Mouse (Mus musculus): Measurements from ENCODE around the gene Pde1b. TPM values are rescaled to one million over a fixed set of nuclear protein-coding genes. Genes with fewer than 3 reads are reported as not detected.

The Pde1b gene
- polyA plus RNA-seq, 1 experiment from 2014 or later: 44.9 TPM

GRCm38 (mm10) chr15:103485106-103485505, 17.7 kb upstream of the Pde1b start:
- Histone ChIP-seq H3K9me3 (no peaks in the 10 kb centered on the region), H3K36me3 (no peaks in the 10 kb centered on the region), H3K27me3 (ENCODE audit: insufficient read depth, poor library complexity, severe bottlenecking) (no peaks in the 10 kb centered on the region), H3K4me3 (no peak overlapping the region), H3K27ac (no peak overlapping the region), H3K4me1 (replicated peaks) (peaks cover 11% of the 10 kb centered on the region)
- DNase-seq (ENCODE audit: low spot score): no peak
- 61% methylated on average over 3 of the region's 3 CpGs for WGBS

GRCm38 (mm10) chr15:103486658-103487057, 16.2 kb upstream of the Pde1b start:
- WGBS: 74% methylated on average over 1 of the region's 1 CpGs
- Histone ChIP-seq H3K27me3 (ENCODE audit: insufficient read depth, poor library complexity, severe bottlenecking) (no peaks in the 10 kb centered on the region), H3K4me1 (replicated peaks) (peaks cover 11% of the 10 kb centered on the region), H3K27ac (no peak overlapping the region), H3K36me3 (no peaks in the 10 kb centered on the region), H3K4me3 (no peak overlapping the region), H3K9me3 (no peaks in the 10 kb centered on the region)
- DNase-seq (ENCODE audit: low spot score): no peak

GRCm38 (mm10) chr15:103488336-103488735, 14.5 kb upstream of the Pde1b start:
- 64% methylated on average over 4 of the region's 4 CpGs for WGBS
- Histone ChIP-seq H3K4me1 (replicated peaks) (peaks cover 15% of the 10 kb centered on the region), H3K36me3 (no peaks in the 10 kb centered on the region), H3K4me3 (no peak overlapping the region), H3K9me3 (no peaks in the 10 kb centered on the region), H3K27ac (no peak overlapping the region), H3K27me3 (ENCODE audit: insufficient read depth, poor library complexity, severe bottlenecking) (no peaks in the 10 kb centered on the region)
- no peak for DNase-seq (ENCODE audit: low spot score)

- WGBS: 78% methylated on average over 10 of the region's 10 CpGs
- Histone ChIP-seq H3K4me1 (replicated peaks) (peaks cover 28% of the 10 kb centered on the region), H3K27me3 (ENCODE audit: insufficient read depth, poor library complexity, severe bottlenecking) (peaks cover 20% of the 10 kb centered on the region), H3K4me3 (no peak overlapping the region), H3K36me3 (no peaks in the 10 kb centered on the region), H3K27ac (no peak overlapping the region), H3K9me3 (no peaks in the 10 kb centered on the region)
- no peak for DNase-seq (ENCODE audit: low spot score)
These were observed 6.4 kb upstream of the Pde1b start for GRCm38 (mm10) chr15:103496204-103497140.

- no peak overlapping the region for H3K4me3 ChIP-seq
- no peaks in the 10 kb centered on the region for H3K36me3 ChIP-seq
- no peak overlapping the region for H3K27ac ChIP-seq
- peaks cover 35% of the 10 kb centered on the region for H3K4me1 ChIP-seq (replicated peaks)
- H3K27me3 ChIP-seq (ENCODE audit: insufficient read depth, poor library complexity, severe bottlenecking): peaks cover 31% of the 10 kb centered on the region
- no peaks in the 10 kb centered on the region for H3K9me3 ChIP-seq
- 45% methylated on average over 3 of the region's 3 CpGs for WGBS
- DNase-seq (ENCODE audit: low spot score): no peak
These were observed 4.7 kb upstream of the Pde1b start for GRCm38 (mm10) chr15:103498157-103498556.

GRCm38 (mm10) chr15:103500723-103501122, 2.1 kb upstream of the Pde1b start:
- WGBS: 72% methylated on average over 1 of the region's 1 CpGs
- H3K27ac ChIP-seq: no peak overlapping the region; the same call in 1 of the 2 replicates
- peaks cover 56% of the 10 kb centered on the region for H3K27me3 ChIP-seq (ENCODE audit: insufficient read depth, poor library complexity, severe bottlenecking)
- no peaks in the 10 kb centered on the region for H3K9me3 ChIP-seq
- no peak for DNase-seq (ENCODE audit: low spot score)
- H3K4me1 ChIP-seq (replicated peaks): peaks cover 53% of the 10 kb centered on the region
- no peaks in the 10 kb centered on the region for H3K36me3 ChIP-seq
- H3K4me3 ChIP-seq: no peak overlapping the region

GRCm38 (mm10) chr15:103501186-103501585, 1.6 kb upstream of the Pde1b start:
- Histone ChIP-seq H3K27me3 (ENCODE audit: insufficient read depth, poor library complexity, severe bottlenecking) (peaks cover 58% of the 10 kb centered on the region), H3K4me1 (replicated peaks) (peaks cover 53% of the 10 kb centered on the region), H3K9me3 (no peaks in the 10 kb centered on the region), H3K4me3 (no peak overlapping the region), H3K27ac (no peak overlapping the region), H3K36me3 (no peaks in the 10 kb centered on the region)
- no peak for DNase-seq (ENCODE audit: low spot score)
- 71% methylated on average over 2 of the region's 2 CpGs for WGBS

GRCm38 (mm10) chr15:103503251-103503600, 392 bp downstream of the Pde1b start:
- no peaks in the 10 kb centered on the region for H3K9me3 ChIP-seq
- H3K36me3 ChIP-seq: no peaks in the 10 kb centered on the region
- under 1% methylated on average over 15 of the region's 15 CpGs for WGBS
- peaks cover 37% of the 10 kb centered on the region for H3K4me1 ChIP-seq (replicated peaks)
- H3K27me3 ChIP-seq (ENCODE audit: insufficient read depth, poor library complexity, severe bottlenecking): peaks cover 58% of the 10 kb centered on the region
- peak overlapping the region; percentile 90 for H3K27ac ChIP-seq
- H3K4me3 ChIP-seq: peak overlapping the region; percentile 75
- DNase-seq (ENCODE audit: low spot score): no peak

- WGBS: 48% methylated on average over 12 of the region's 12 CpGs
- H3K36me3 ChIP-seq: no peaks in the 10 kb centered on the region
- peaks cover 58% of the 10 kb centered on the region for H3K27me3 ChIP-seq (ENCODE audit: insufficient read depth, poor library complexity, severe bottlenecking)
- H3K9me3 ChIP-seq: no peaks in the 10 kb centered on the region
- peak overlapping the region; percentile 75 for H3K4me3 ChIP-seq
- DNase-seq (ENCODE audit: low spot score): peak; percentile 25
- peaks cover 33% of the 10 kb centered on the region for H3K4me1 ChIP-seq (replicated peaks)
- peak overlapping the region; percentile 90 for H3K27ac ChIP-seq
These were observed 826 bp downstream of the Pde1b start for GRCm38 (mm10) chr15:103503660-103504059.

- H3K36me3 ChIP-seq: no peaks in the 10 kb centered on the region
- H3K27me3 ChIP-seq (ENCODE audit: insufficient read depth, poor library complexity, severe bottlenecking): peaks cover 16% of the 10 kb centered on the region
- H3K4me1 ChIP-seq (replicated peaks): peaks cover 19% of the 10 kb centered on the region
- no peak for DNase-seq (ENCODE audit: low spot score)
- no peak overlapping the region for H3K4me3 ChIP-seq
- no peaks in the 10 kb centered on the region for H3K9me3 ChIP-seq
- 65% methylated on average over 3 of the region's 3 CpGs for WGBS
- no peak overlapping the region for H3K27ac ChIP-seq
These were observed 6.5 kb downstream of the Pde1b start for GRCm38 (mm10) chr15:103509317-103509716.

GRCm38 (mm10) chr15:103511652-103512051, 8.8 kb downstream of the Pde1b start:
- Histone ChIP-seq H3K27me3 (ENCODE audit: insufficient read depth, poor library complexity, severe bottlenecking) (peaks cover 5% of the 10 kb centered on the region; the same call in 1 of the 2 replicates), H3K4me1 (replicated peaks) (peaks cover 33% of the 10 kb centered on the region), H3K27ac (no peak overlapping the region), H3K36me3 (no peaks in the 10 kb centered on the region), H3K4me3 (no peak overlapping the region), H3K9me3 (no peaks in the 10 kb centered on the region)
- WGBS: 74% methylated on average over 1 of the region's 1 CpGs
- no peak for DNase-seq (ENCODE audit: low spot score)

- no peak for DNase-seq (ENCODE audit: low spot score)
- Histone ChIP-seq H3K27ac (peak overlapping the region; percentile 88), H3K9me3 (no peaks in the 10 kb centered on the region), H3K4me1 (replicated peaks) (peaks cover 53% of the 10 kb centered on the region), H3K27me3 (ENCODE audit: insufficient read depth, poor library complexity, severe bottlenecking) (peaks cover 5% of the 10 kb centered on the region; the same call in 1 of the 2 replicates), H3K4me3 (peak overlapping the region; percentile 47), H3K36me3 (no peaks in the 10 kb centered on the region)
- 11% methylated on average over 7 of the region's 7 CpGs for WGBS
These were observed 10.8 kb downstream of the Pde1b start for GRCm38 (mm10) chr15:103513621-103514031.

- Histone ChIP-seq H3K9me3 (no peaks in the 10 kb centered on the region), H3K4me3 (peak overlapping the region; percentile 47), H3K4me1 (replicated peaks) (peaks cover 58% of the 10 kb centered on the region), H3K27ac (peak overlapping the region; percentile 88), H3K27me3 (ENCODE audit: insufficient read depth, poor library complexity, severe bottlenecking) (peaks cover 5% of the 10 kb centered on the region; the same call in 1 of the 2 replicates), H3K36me3 (no peaks in the 10 kb centered on the region)
- WGBS: 3% methylated on average over 10 of the region's 10 CpGs
- peak; percentile 86 for DNase-seq (ENCODE audit: low spot score)
These were observed 11.3 kb downstream of the Pde1b start for GRCm38 (mm10) chr15:103514119-103514518.
